Mouse (Mus musculus): ENCODE results near the gene Pdlim7.

The Pdlim7 gene

GRCm38 (mm10) chr13:55513111-55513748 is at the start of gene Pdlim7:
TSS of gene Pdlim7 (minus strand) at chr13:55513676.
- DNase-seq (ENCODE audit: low read depth, low spot score), result peak; percentile 84

GRCm38 (mm10) chr13:55557499-55557898 is 44.0 kb upstream of the Pdlim7 start:
- DNase-seq (ENCODE audit: low read depth, low spot score), result no peak

GRCm38 (mm10) chr13:55555921-55556320 is 42.4 kb upstream of the Pdlim7 start:
- no peak for DNase-seq (ENCODE audit: low read depth, low spot score)

- no peak for DNase-seq (ENCODE audit: low read depth, low spot score)
Measured at GRCm38 (mm10) chr13:55549061-55549460, 35.6 kb upstream of the Pdlim7 start.

GRCm38 (mm10) chr13:55548426-55548825 is 35.0 kb upstream of the Pdlim7 start:
- DNase-seq (ENCODE audit: low read depth, low spot score), result no peak

- DNase-seq (ENCODE audit: low read depth, low spot score), result no peak
Measured at GRCm38 (mm10) chr13:55547916-55548315, 34.4 kb upstream of the Pdlim7 start.

GRCm38 (mm10) chr13:55544792-55545191 is 31.3 kb upstream of the Pdlim7 start:
- no peak for DNase-seq (ENCODE audit: low read depth, low spot score)

- DNase-seq (ENCODE audit: low read depth, low spot score), result no peak
Measured at GRCm38 (mm10) chr13:55543447-55543846, 30.0 kb upstream of the Pdlim7 start.

GRCm38 (mm10) chr13:55542891-55543290 is 29.4 kb upstream of the Pdlim7 start:
- DNase-seq (ENCODE audit: low read depth, low spot score), result no peak

- no peak for DNase-seq (ENCODE audit: low read depth, low spot score)
Measured at GRCm38 (mm10) chr13:55540933-55541332, 27.5 kb upstream of the Pdlim7 start.

GRCm38 (mm10) chr13:55536194-55537175 is 23.0 kb upstream of the Pdlim7 start, which contains the start of gene Ddx41:
TSS of gene Ddx41 (minus strand) at chr13:55536658.
- peak; percentile 100 for DNase-seq (ENCODE audit: low read depth, low spot score)

- no peak for DNase-seq (ENCODE audit: low read depth, low spot score)
Measured at GRCm38 (mm10) chr13:55535796-55536193, 22.3 kb upstream of the Pdlim7 start.

- DNase-seq (ENCODE audit: low read depth, low spot score), result no peak
Measured at GRCm38 (mm10) chr13:55535191-55535590, 21.7 kb upstream of the Pdlim7 start.

GRCm38 (mm10) chr13:55529198-55529915 is 15.9 kb upstream of the Pdlim7 start, which contains the start of gene Dok3:
TSS of gene Dok3 (minus strand) at chr13:55529296.
- no peak for DNase-seq (ENCODE audit: low read depth, low spot score)

GRCm38 (mm10) chr13:55527834-55528772 is 14.6 kb upstream of the Pdlim7 start:
- no peak for DNase-seq (ENCODE audit: low read depth, low spot score)

GRCm38 (mm10) chr13:55527212-55527611 is 13.7 kb upstream of the Pdlim7 start:
- DNase-seq (ENCODE audit: low read depth, low spot score), result no peak

- DNase-seq (ENCODE audit: low read depth, low spot score), result no peak
Measured at GRCm38 (mm10) chr13:55525733-55526553, 12.5 kb upstream of the Pdlim7 start.

- no peak for DNase-seq (ENCODE audit: low read depth, low spot score)
Measured at GRCm38 (mm10) chr13:55523951-55524600, 10.6 kb upstream of the Pdlim7 start.

GRCm38 (mm10) chr13:55523278-55523677 is 9.8 kb upstream of the Pdlim7 start:
- no peak for DNase-seq (ENCODE audit: low read depth, low spot score)
